Mouse (Mus musculus) adrenal gland, postnatal 4 days (tissue): Measurements from ENCODE around the gene Tbl1xr1. TPM values are rescaled to one million over a fixed set of nuclear protein-coding genes. Genes with fewer than 3 reads are reported as not detected.

ENCODE experiments used
- DNase-seq, 2 experiments: peaks; one replicate each; pipeline ENCODE4 v3.0.0; 2021 to 2022; ENCODE audit warnings: low spot score in 2 of 2, mixed read lengths in 2 of 2
- long read RNA-seq, 2 experiments: library from polyadenylated mRNA; stranded (forward); transcript quantifications; one replicate each; pipeline ENCODE4 v2.0.0; 2021
- total RNA-seq, 2 experiments: library from RNA; stranded (reverse); gene quantifications; 2 replicates each; pipeline ENCODE4 v1.2.3; 2021

Tbl1xr1 gene
- total RNA-seq = 10 to 100 TPM; 73.7 to 99.3 TPM
- long read RNA-seq, experiment 1, full-length matches to known transcripts = 1 of 5 reads
- long read RNA-seq, experiment 1, partial matches to known transcripts = 1 of 5 reads
- long read RNA-seq, experiment 1, other reads (novel, unspliced or antisense) = 3 of 5 reads
- long read RNA-seq, experiment 2, full-length matches to known transcripts = 12 of 24 reads
- long read RNA-seq, experiment 2, partial matches to known transcripts = 4 of 24 reads
- long read RNA-seq, experiment 2, other reads (novel, unspliced or antisense) = 8 of 24 reads

- DNase-seq = peak; percentile 85 to 86
Observed at GRCm38 (mm10) chr3:22076561-22076935, at the start of gene Tbl1xr1. Gene Tbl1xr1, plus strand, starts transcription at chr3:22076652.

- no peak for DNase-seq
Observed at GRCm38 (mm10) chr3:22038004-22038403, 38.4 kb upstream of the Tbl1xr1 start.

- DNase-seq = no peak
Observed at GRCm38 (mm10) chr3:22039036-22039795, 37.2 kb upstream of the Tbl1xr1 start.

- DNase-seq = no peak
Observed at GRCm38 (mm10) chr3:22040627-22041026, 35.8 kb upstream of the Tbl1xr1 start.

GRCm38 (mm10) chr3:22047203-22047602 lies 29.2 kb upstream of the Tbl1xr1 start:
- DNase-seq = no peak

- no peak for DNase-seq
Observed at GRCm38 (mm10) chr3:22056664-22057328, 19.7 kb upstream of the Tbl1xr1 start.

- DNase-seq = no peak
Observed at GRCm38 (mm10) chr3:22058206-22058804, 18.1 kb upstream of the Tbl1xr1 start.

GRCm38 (mm10) chr3:22061163-22061562 lies 15.3 kb upstream of the Tbl1xr1 start:
- DNase-seq = no peak

- no peak for DNase-seq
Observed at GRCm38 (mm10) chr3:22068621-22069020, 7.8 kb upstream of the Tbl1xr1 start.

GRCm38 (mm10) chr3:22073916-22074315 lies 2.5 kb upstream of the Tbl1xr1 start:
- DNase-seq = no peak

- DNase-seq = no peak
Observed at GRCm38 (mm10) chr3:22074591-22075294, 1.7 kb upstream of the Tbl1xr1 start.

- no peak for DNase-seq
Observed at GRCm38 (mm10) chr3:22075517-22075886, 950 bp upstream of the Tbl1xr1 start.

- peak; percentile 69 to 70 for DNase-seq
Observed at GRCm38 (mm10) chr3:22075887-22076560, 428 bp upstream of the Tbl1xr1 start.

- no peak for DNase-seq
Observed at GRCm38 (mm10) chr3:22076936-22077656, 644 bp downstream of the Tbl1xr1 start.

GRCm38 (mm10) chr3:22077657-22078475 lies 1.4 kb downstream of the Tbl1xr1 start:
- DNase-seq = no peak

GRCm38 (mm10) chr3:22078529-22078928 lies 2.1 kb downstream of the Tbl1xr1 start:
- DNase-seq = no peak

GRCm38 (mm10) chr3:22081869-22082268 lies 5.4 kb downstream of the Tbl1xr1 start:
- DNase-seq = no peak

GRCm38 (mm10) chr3:22082823-22083222 lies 6.4 kb downstream of the Tbl1xr1 start:
- DNase-seq = no peak
